Mouse (Mus musculus) heart, embryonic 15.5 days (tissue): ENCODE data around the gene Dhx34. TPM values are rescaled to one million over a fixed set of nuclear protein-coding genes. Genes with fewer than 3 reads are reported as not detected.

ENCODE experiments used
- ATAC-seq: fragments of 200-750 bp; cut with Nextera tagmentation; replicated peaks from 2 replicates; pipeline ENCODE4 v1.8.0; 2017; ENCODE audit warnings: low read depth, moderate TSS enrichment; ENCODE audit not compliant: insufficient number of reproducible peaks, insufficient read depth, low FRiP score
- H3K27ac ChIP-seq: fragments of 300-500 bp; sonication (generic); 2 replicates; pipeline ENCODE4 v1.5.1; 2015; ENCODE audit warnings: mild to moderate bottlenecking, inconsistent platforms
- H3K27me3 ChIP-seq: fragments of 300-500 bp; sonication (generic); 2 replicates; pipeline ENCODE4 v1.6.1; 2015; ENCODE audit warnings: inconsistent platforms
- H3K36me3 ChIP-seq: fragments of 300-500 bp; sonication (generic); 2 replicates; pipeline ENCODE4 v1.6.1; 2015; ENCODE audit warnings: mild to moderate bottlenecking, inconsistent platforms
- H3K4me1 ChIP-seq: fragments of 300-500 bp; sonication (generic); replicated peaks from 2 replicates; pipeline ENCODE4 v1.6.1; 2015; ENCODE audit warnings: inconsistent platforms
- H3K4me2 ChIP-seq: fragments of 300-500 bp; sonication (generic); 2 replicates; pipeline ENCODE4 v1.6.1; 2015; ENCODE audit warnings: inconsistent platforms, mild to moderate bottlenecking, moderate library complexity
- H3K4me3 ChIP-seq: fragments of 300-500 bp; sonication (generic); 2 replicates; pipeline ENCODE4 v1.5.1; 2015; ENCODE audit warnings: mild to moderate bottlenecking, inconsistent platforms
- H3K9ac ChIP-seq: fragments of 300-500 bp; sonication (generic); 2 replicates; pipeline ENCODE4 v1.6.1; 2015; ENCODE audit warnings: mild to moderate bottlenecking, inconsistent platforms
- H3K9me3 ChIP-seq: fragments of 300-500 bp; sonication (generic); replicated peaks from 2 replicates; pipeline ENCODE4 v1.6.1; 2016; ENCODE audit warnings: inconsistent platforms
- WGBS: fragments of 180-500 bp; shearing (Covaris S2); methylation state at CpG from one replicate; pipeline ENCODE4 v1.1.7; 2015; ENCODE audit warnings: mixed read lengths; 5-methylcytosine and 5-hydroxymethylcytosine counted together
- polyA plus RNA-seq: library from polyadenylated mRNA; unstranded; fragments of >200 nt; fragmentation: Nextera tagmentation; extraction: Ambion mirVana; gene quantifications from 2 replicates; pipeline ENCODE4 v1.2.1, GENCODE M21; 2015

Gene Dhx34
- polyA plus RNA-seq, 1 experiment from 2014 or later, result 7.6 TPM

GRCm38 (mm10) chr7:16192315-16192714, 29.5 kb downstream of the Dhx34 start:
- H3K27ac ChIP-seq, result no peak overlapping the region
- no peak overlapping the region for H3K9ac ChIP-seq
- H3K4me3 ChIP-seq, result no peak overlapping the region
- WGBS, result 17% methylated on average over 5 of the region's 5 CpGs
- H3K36me3 ChIP-seq, result peaks cover 4% of the 10 kb centered on the region; the same call in 1 of the 2 replicates
- no peaks in the 10 kb centered on the region for H3K27me3 ChIP-seq
- H3K4me2 ChIP-seq, result no peak overlapping the region
- no peaks in the 10 kb centered on the region for H3K9me3 ChIP-seq
- H3K4me1 ChIP-seq, result 0 out of 2 replicates have a peak, but pooled peaks cover 2% of the 10 kb centered on the region
- ATAC-seq, result no peak

GRCm38 (mm10) chr7:16187494-16187893, 34.3 kb downstream of the Dhx34 start:
- Histone ChIP-seq H3K27ac (no peak overlapping the region), H3K9ac (no peak overlapping the region), H3K9me3 (no peaks in the 10 kb centered on the region), H3K4me1 (0 out of 2 replicates have a peak, but pooled peaks cover 2% of the 10 kb centered on the region), H3K27me3 (no peaks in the 10 kb centered on the region), H3K36me3 (peaks cover 3% of the 10 kb centered on the region; the same call in 1 of the 2 replicates), H3K4me3 (no peak overlapping the region), H3K4me2 (no peak overlapping the region)
- ATAC-seq, result no peak
- WGBS, result 70% methylated on average over 8 of the region's 8 CpGs

GRCm38 (mm10) chr7:16183663-16184062, 38.2 kb downstream of the Dhx34 start:
- Histone ChIP-seq H3K4me1 (no peaks in the 10 kb centered on the region), H3K27ac (no peak overlapping the region), H3K9ac (no peak overlapping the region), H3K4me3 (no peak overlapping the region), H3K36me3 (peaks cover 11% of the 10 kb centered on the region; the same call in 1 of the 2 replicates), H3K27me3 (no peaks in the 10 kb centered on the region), H3K9me3 (no peaks in the 10 kb centered on the region), H3K4me2 (no peak overlapping the region)
- WGBS, result 14% methylated on average over 8 of the region's 8 CpGs
- no peak for ATAC-seq

- Histone ChIP-seq H3K4me2 (no peak overlapping the region), H3K27me3 (peaks cover 14% of the 10 kb centered on the region), H3K9me3 (no peaks in the 10 kb centered on the region), H3K4me3 (no peak overlapping the region), H3K27ac (no peak overlapping the region), H3K4me1 (peaks cover 10% of the 10 kb centered on the region), H3K36me3 (peaks cover 8% of the 10 kb centered on the region; the same call in 1 of the 2 replicates), H3K9ac (no peak overlapping the region)
- no peak for ATAC-seq
- 77% methylated on average over 4 of the region's 4 CpGs for WGBS
Measured at GRCm38 (mm10) chr7:16178114-16178513, 43.7 kb downstream of the Dhx34 start.

- under 1% methylated on average over 10 of the region's 10 CpGs for WGBS
Measured at GRCm38 (mm10) chr7:16175542-16175931, 46.3 kb downstream of the Dhx34 start.

GRCm38 (mm10) chr7:16174597-16175541, 47.0 kb downstream of the Dhx34 start, which contains the start of gene Meis3:
Meis3 (plus strand) TSS chr7:16175090.
- H3K9ac ChIP-seq, result peak within 1 kb of the TSS; percentile 76
- H3K27me3 ChIP-seq, result peaks cover 19% of the 10 kb centered on the region
- H3K9me3 ChIP-seq, result no peaks in the 10 kb centered on the region
- peaks cover 8% of the 10 kb centered on the region; the same call in 1 of the 2 replicates for H3K36me3 ChIP-seq
- H3K4me2 ChIP-seq, result peak within 1 kb of the TSS; percentile 92
- H3K4me1 ChIP-seq, result peaks cover 10% of the 10 kb centered on the region
- ATAC-seq, result peak; percentile 77
- H3K27ac ChIP-seq, result peak within 1 kb of the TSS; percentile 52; the same call in 1 of the 2 replicates
- WGBS, result under 1% methylated on average over 42 of the region's 42 CpGs
- H3K4me3 ChIP-seq, result peak within 1 kb of the TSS; percentile 71

More at GRCm38 (mm10) chr7:16175542-16175931, 46.3 kb downstream of the Dhx34 start:
- peak overlapping the region; percentile 76 for H3K9ac ChIP-seq
- peak overlapping the region; percentile 52; the same call in 1 of the 2 replicates for H3K27ac ChIP-seq
- H3K4me1 ChIP-seq, result peaks cover 10% of the 10 kb centered on the region
- peaks cover 19% of the 10 kb centered on the region for H3K27me3 ChIP-seq
- H3K4me2 ChIP-seq, result peak overlapping the region; percentile 92
- no peaks in the 10 kb centered on the region for H3K9me3 ChIP-seq
- H3K4me3 ChIP-seq, result peak overlapping the region; percentile 71
- H3K36me3 ChIP-seq, result peaks cover 8% of the 10 kb centered on the region; the same call in 1 of the 2 replicates
- ATAC-seq, result peak; percentile 8; the same call in 1 of the 2 replicates

GRCm38 (mm10) chr7:16173146-16173545, 48.7 kb downstream of the Dhx34 start:
- no peak for ATAC-seq
- no peaks in the 10 kb centered on the region for H3K36me3 ChIP-seq
- 43% methylated on average over 5 of the region's 5 CpGs for WGBS

GRCm38 (mm10) chr7:16172586-16173140, 49.2 kb downstream of the Dhx34 start:
- no peak for ATAC-seq

More at GRCm38 (mm10) chr7:16173146-16173545, 48.7 kb downstream of the Dhx34 start:
- H3K4me2 ChIP-seq, result no peak overlapping the region
- H3K27me3 ChIP-seq, result peaks cover 19% of the 10 kb centered on the region
- no peak overlapping the region for H3K4me3 ChIP-seq
- peaks cover 10% of the 10 kb centered on the region for H3K4me1 ChIP-seq
- H3K9ac ChIP-seq, result no peak overlapping the region
- H3K27ac ChIP-seq, result no peak overlapping the region
- no peaks in the 10 kb centered on the region for H3K9me3 ChIP-seq

GRCm38 (mm10) chr7:16172141-16172581, 49.7 kb downstream of the Dhx34 start:
- Histone ChIP-seq H3K9me3 (peaks cover 3% of the 10 kb centered on the region; the same call in 1 of the 2 replicates), H3K4me3 (no peak overlapping the region), H3K4me1 (peaks cover 10% of the 10 kb centered on the region), H3K27me3 (peaks cover 19% of the 10 kb centered on the region), H3K27ac (no peak overlapping the region), H3K9ac (no peak overlapping the region), H3K36me3 (no peaks in the 10 kb centered on the region), H3K4me2 (no peak overlapping the region)
- 27% methylated on average over 1 of the region's 1 CpGs for WGBS
- no peak for ATAC-seq

More at GRCm38 (mm10) chr7:16172586-16173140, 49.2 kb downstream of the Dhx34 start:
- Histone ChIP-seq H3K9ac (no peak overlapping the region), H3K36me3 (no peaks in the 10 kb centered on the region), H3K27ac (no peak overlapping the region), H3K4me3 (no peak overlapping the region), H3K9me3 (peaks cover 3% of the 10 kb centered on the region; the same call in 1 of the 2 replicates), H3K4me1 (peaks cover 10% of the 10 kb centered on the region), H3K27me3 (peaks cover 19% of the 10 kb centered on the region), H3K4me2 (no peak overlapping the region)
- WGBS, result 41% methylated on average over 1 of the region's 1 CpGs

GRCm38 (mm10) chr7:16162036-16162435, 59.8 kb downstream of the Dhx34 start:
- H3K27me3 ChIP-seq, result peaks cover 27% of the 10 kb centered on the region

GRCm38 (mm10) chr7:16161302-16161701, 60.5 kb downstream of the Dhx34 start:
- Histone ChIP-seq H3K27ac (no peak overlapping the region), H3K9me3 (no peaks in the 10 kb centered on the region), H3K4me2 (no peak overlapping the region), H3K27me3 (peaks cover 27% of the 10 kb centered on the region), H3K4me1 (peaks cover 10% of the 10 kb centered on the region), H3K4me3 (no peak overlapping the region), H3K9ac (no peak overlapping the region), H3K36me3 (no peaks in the 10 kb centered on the region)
- ATAC-seq, result no peak
- WGBS, result 90% methylated on average over 9 of the region's 9 CpGs

More at GRCm38 (mm10) chr7:16162036-16162435, 59.8 kb downstream of the Dhx34 start:
- H3K4me2 ChIP-seq, result no peak overlapping the region
- 56% methylated on average over 7 of the region's 7 CpGs for WGBS
- H3K4me3 ChIP-seq, result no peak overlapping the region
- H3K9ac ChIP-seq, result no peak overlapping the region
- peaks cover 4% of the 10 kb centered on the region for H3K4me1 ChIP-seq
- H3K36me3 ChIP-seq, result no peaks in the 10 kb centered on the region
- no peaks in the 10 kb centered on the region for H3K9me3 ChIP-seq
- H3K27ac ChIP-seq, result no peak overlapping the region
- ATAC-seq, result no peak
